9 mouse cellular contexts compared by ENCODE assay signal in genomic region chr5:35379815-35380214, GRCm38 (mm10). TPM values are rescaled to one million over a fixed set of nuclear protein-coding genes. Genes with fewer than 3 reads are reported as not detected.
DNase-seq lines count a peak whose midpoint lies in the region; TF ChIP-seq lines count a peak whose summit lies in the region.
"Had no signal": no experiment of that assay in that cellular context is flagged by ENCODE, and none has a peak within 500 bp of the region (broad histone marks: within the 10 kb centered on the region; RNA-seq: fewer than 3 reads in every experiment).

No protein-coding gene starts in this region.

- no peak overlapping the region for H3K27ac ChIP-seq in heart, embryonic 10.5 days
- no peak overlapping the region for H3K27ac ChIP-seq in small intestine, adult 2 months (ENCODE audit: insufficient read depth, low read depth, low read length)
- H3K27ac ChIP-seq: limb, embryonic 13.5 days had no signal

- DNase-seq in heart, postnatal 10 days: peak; percentile 24 to 50
- DNase-seq in heart, embryonic 10.5 days (ENCODE audit: low spot score): no peak
- DNase-seq in ovary, postnatal 36 days (ENCODE audit: low spot score): peak; percentile 33
- no peak for DNase-seq in ovary, postnatal 10 days (ENCODE audit: low spot score)
- peak; percentile 16 to 46 for DNase-seq in adrenal gland, postnatal 36 days
- DNase-seq in kidney, postnatal 10 days: peak; percentile 67
- DNase-seq in heart, postnatal 25 days (ENCODE audit: low spot score): no peak

- no peaks in the 10 kb centered on the region for H3K36me3 ChIP-seq in heart, embryonic 10.5 days
- H3K36me3 ChIP-seq in small intestine, adult 2 months (ENCODE audit: control insufficient read depth, insufficient read depth, low read length): no peaks in the 10 kb centered on the region
- H3K36me3 ChIP-seq: limb, embryonic 13.5 days had no signal

- no peaks in the 10 kb centered on the region for H3K9me3 ChIP-seq in heart, embryonic 10.5 days
- H3K9me3 ChIP-seq: limb, embryonic 13.5 days had no signal

- WGBS in heart, embryonic 10.5 days: 1% methylated on average over 4 of the region's 4 CpGs
- 1% methylated on average over 4 of the region's 4 CpGs for WGBS in small intestine, adult 2 months

- intact Hi-C loops in heart, postnatal 10 days (cut with DNase I): loop anchor here (1.0 kb wide), 1 partner anchor 130 kb away; no protein-coding TSS in a partner anchor
- intact Hi-C loops in heart, postnatal 25 days (cut with DNase I): loop anchor here (1.0 kb wide), 1 partner anchor 131 kb away; no protein-coding TSS in a partner anchor

- H3K27me3 ChIP-seq in heart, embryonic 10.5 days (ENCODE audit: insufficient read depth, poor library complexity, severe bottlenecking): peaks cover 100% of the 10 kb centered on the region
- H3K27me3 ChIP-seq in small intestine, adult 2 months (ENCODE audit: control insufficient read depth, insufficient read depth, low read length): peaks cover 13% of the 10 kb centered on the region; the same call in 1 of the 2 replicates

- no peak for TF ChIP-seq POLR2A in small intestine, adult 2 months (IDR thresholded peaks at IDR 0.05; ENCODE audit: low read depth, low read length)

- no peaks in the 10 kb centered on the region for H3K4me1 ChIP-seq in heart, embryonic 10.5 days
- no peaks in the 10 kb centered on the region for H3K4me1 ChIP-seq in small intestine, adult 2 months (ENCODE audit: control insufficient read depth, insufficient read depth, insufficient read length, low read length)
- H3K4me1 ChIP-seq: limb, embryonic 13.5 days had no signal

- TF ChIP-seq CTCF in small intestine, adult 2 months (IDR thresholded peaks at IDR 0.05; ENCODE audit: extremely low read depth, insufficient read length, insufficient replicate concordance, low read depth, low read length): peak; percentile 78; the same call in 1 of the 2 replicates

- no peak overlapping the region for H3K4me3 ChIP-seq in heart, embryonic 10.5 days
- no peak overlapping the region for H3K4me3 ChIP-seq in small intestine, adult 2 months (ENCODE audit: low read depth, low read length)
- H3K4me3 ChIP-seq: limb, embryonic 13.5 days had no signal

RNA-seq across cellular contexts. Expression of gene Hmx1, which starts 9.1 kb away (rescaled TPM):
- total RNA-seq in heart, postnatal 10 days (2021): not detected
- polyA plus RNA-seq in heart, embryonic 10.5 days (2016; fragmentation: Nextera tagmentation; extraction: Ambion mirVana): 0.30 and 0.41 TPM in 2 replicates
- under 1 TPM in 1 of 2 experiments, not detected in 1; 0.23 TPM for total RNA-seq in adrenal gland, postnatal 36 days (2021)
- polyA plus RNA-seq in small intestine, adult 2 months (2012; rRNA removed): not detected in 2 replicates
- not detected for total RNA-seq in heart, postnatal 25 days (2021)

Comparison
In these comparisons a context has a peak if more than half of its experiments do, and no peak if none do; other contexts are left out.
1. DNase-seq: peak in heart, postnatal 10 days (2 of 2), ovary, postnatal 36 days (single experiment), adrenal gland, postnatal 36 days (2 of 2) and kidney, postnatal 10 days (single experiment); none in heart, embryonic 10.5 days (single experiment), ovary, postnatal 10 days (single experiment) and heart, postnatal 25 days (single experiment).